Mouse (Mus musculus): ENCODE data around the gene Sec11a. TPM values are rescaled to one million over a fixed set of nuclear protein-coding genes. Genes with fewer than 3 reads are reported as not detected.

Sec11a gene
- polyA plus RNA-seq (2015; fragmentation: Illumina TruSeq; extraction: RNeasy Lipid Tissue Mini Kit (QIAGEN cat#74804); ENCODE audit: insufficient read depth, low read depth, low replicate concordance), result 29.6 TPM

GRCm38 (mm10) chr7:80947445-80948350, at the start of gene Sec11a:
TSS of gene Sec11a (minus strand) at chr7:80947780.

GRCm38 (mm10) chr7:80992980-80993833, 45.6 kb upstream of the Sec11a start, which contains the start of gene Zfp592:
TSS of gene Zfp592 (plus strand) at chr7:80993681.

GRCm38 (mm10) chr7:80904921-80905515, 42.6 kb downstream of the Sec11a start, which contains the start of gene Nmb:
TSS of gene Nmb (minus strand) at chr7:80905076.

GRCm38 (mm10) chr7:80900944-80901501, 46.6 kb downstream of the Sec11a start, which contains the start of gene Wdr73:
TSS of gene Wdr73 (minus strand) at chr7:80901269.

GRCm38 (mm10) chr7:80860729-80861274, 86.8 kb downstream of the Sec11a start, which contains the start of gene Zscan2:
TSS of gene Zscan2 (plus strand) at chr7:80860920.

Other genes with a start within 250 kb of the Sec11a start
- 16.0 TPM for gene Iqgap1, start 121.8 kb downstream of the Sec11a start, polyA plus RNA-seq (2015; fragmentation: Illumina TruSeq; extraction: RNeasy Lipid Tissue Mini Kit (QIAGEN cat#74804); ENCODE audit: insufficient read depth, low read depth, low replicate concordance)
- gene Zscan2, start 86.9 kb downstream of the Sec11a start, polyA plus RNA-seq (2015; fragmentation: Illumina TruSeq; extraction: RNeasy Lipid Tissue Mini Kit (QIAGEN cat#74804); ENCODE audit: insufficient read depth, low read depth, low replicate concordance), result 1.4 TPM
- 4.3 TPM for gene Wdr73, start 46.5 kb downstream of the Sec11a start, polyA plus RNA-seq (2015; fragmentation: Illumina TruSeq; extraction: RNeasy Lipid Tissue Mini Kit (QIAGEN cat#74804); ENCODE audit: insufficient read depth, low read depth, low replicate concordance)
- 9.1 TPM for gene Nmb, start 42.7 kb downstream of the Sec11a start, polyA plus RNA-seq (2015; fragmentation: Illumina TruSeq; extraction: RNeasy Lipid Tissue Mini Kit (QIAGEN cat#74804); ENCODE audit: insufficient read depth, low read depth, low replicate concordance)
- 12.7 TPM for gene Zfp592, start 45.9 kb upstream of the Sec11a start, polyA plus RNA-seq (2015; fragmentation: Illumina TruSeq; extraction: RNeasy Lipid Tissue Mini Kit (QIAGEN cat#74804); ENCODE audit: insufficient read depth, low read depth, low replicate concordance)
- gene Alpk3, start 109.8 kb upstream of the Sec11a start, polyA plus RNA-seq (2015; fragmentation: Illumina TruSeq; extraction: RNeasy Lipid Tissue Mini Kit (QIAGEN cat#74804); ENCODE audit: insufficient read depth, low read depth, low replicate concordance), result 0.98 TPM
- not detected for gene Slc28a1, start 167.0 kb upstream of the Sec11a start, polyA plus RNA-seq (2015; fragmentation: Illumina TruSeq; extraction: RNeasy Lipid Tissue Mini Kit (QIAGEN cat#74804); ENCODE audit: insufficient read depth, low read depth, low replicate concordance)